Mouse (Mus musculus) duodenum, adult 2 months (tissue): Measurements from ENCODE around the gene Gm10681. TPM values are rescaled to one million over a fixed set of nuclear protein-coding genes. Genes with fewer than 3 reads are reported as not detected.

Experiments used
- polyA plus RNA-seq: library from polyadenylated mRNA; depleted of rRNA; stranded (reverse); fragments of >200 nt; gene quantifications from 2 replicates; pipeline ENCODE4 v1.2.3, GENCODE M21; 2012; ENCODE audit warnings: low replicate concordance; rRNA removed

Gm10681 gene
- not detected in 2 replicates for polyA plus RNA-seq

GRCm38 (mm10) chr3:98588707-98589106 is at the start of gene Gm10681:
Gm10681 (minus strand) TSS chr3:98588807.

GRCm38 (mm10) chr3:98630152-98630551 is 41.5 kb upstream of the Gm10681 start, which contains the start of gene Hsd3b5:
Hsd3b5 (minus strand) TSS chr3:98630252.

GRCm38 (mm10) chr3:98510414-98510813 is 78.2 kb downstream of the Gm10681 start, which contains the start of gene Hsd3b4:
Hsd3b4 (minus strand) TSS chr3:98510514.

Other genes starting within 250 kb of the Gm10681 start
- gene Phgdh, start 248.8 kb downstream of the Gm10681 start, polyA plus RNA-seq: 22.3 and 29.8 TPM in 2 replicates
- 0.33 and 0.84 TPM in 2 replicates for gene Zfp697, start 206.3 kb downstream of the Gm10681 start, polyA plus RNA-seq
- gene Gm4450, start 131.7 kb downstream of the Gm10681 start, polyA plus RNA-seq: not detected in 2 replicates
- gene Hsd3b4, start 78.3 kb downstream of the Gm10681 start, polyA plus RNA-seq: not detected in 2 replicates
- gene Hsd3b5, start 41.4 kb upstream of the Gm10681 start, polyA plus RNA-seq: not detected in 2 replicates
- 0.27 and 0.82 TPM in 2 replicates for gene Hsd3b2, start 135.7 kb upstream of the Gm10681 start, polyA plus RNA-seq
- 6.1 and 6.9 TPM in 2 replicates for gene Hsd3b3, start 174.3 kb upstream of the Gm10681 start, polyA plus RNA-seq
- not detected in 2 replicates for gene Hsd3b6, start 225.6 kb upstream of the Gm10681 start, polyA plus RNA-seq